Mouse (Mus musculus): Measurements from ENCODE around the gene Tnfsf13b. TPM values are rescaled to one million over a fixed set of nuclear protein-coding genes. Genes with fewer than 3 reads are reported as not detected.

Tnfsf13b gene
- polyA plus RNA-seq, 1 experiment from 2014 or later, result 0.36 TPM

- Histone ChIP-seq H3K4me1 (replicated peaks) (peaks cover 16% of the 10 kb centered on the region), H3K27me3 (0 out of 2 replicates have a peak, but pooled peaks cover 8% of the 10 kb centered on the region), H3K9me3 (no peaks in the 10 kb centered on the region), H3K36me3 (no peaks in the 10 kb centered on the region), H3K4me3 (no peak overlapping the region), H3K4me2 (no peak overlapping the region), H3K9ac (no peak overlapping the region), H3K27ac (peak overlapping the region; percentile 52; the same call in 1 of the 2 replicates)
- peak; percentile 71; the same call in 1 of the 2 replicates for ATAC-seq (ENCODE audit: low FRiP score)
- 26% methylated on average over 3 of the region's 3 CpGs for WGBS
Measured at GRCm38 (mm10) chr8:10053571-10053990, 47.3 kb downstream of the Tnfsf13b start.

DNA sequence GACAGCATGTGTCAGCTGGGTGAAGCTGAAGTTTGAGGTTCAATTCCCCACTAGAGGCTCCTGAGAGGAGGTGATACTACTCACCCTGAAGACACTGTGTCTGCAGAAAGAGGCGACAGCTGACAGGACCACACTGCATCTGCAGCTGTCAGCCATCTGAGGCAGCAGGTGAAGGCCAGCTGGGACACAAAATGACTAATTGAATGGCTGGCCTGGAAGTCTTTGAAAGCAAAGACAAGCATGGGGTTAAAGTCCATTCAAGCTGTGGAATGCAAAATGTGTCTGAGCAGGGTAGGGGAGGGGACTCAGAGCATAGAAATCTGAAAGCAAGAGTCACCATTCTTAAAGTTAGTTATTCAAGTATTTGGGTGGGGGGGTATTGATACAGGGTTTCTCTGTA is 54.7 kb downstream of the Tnfsf13b start:
- H3K4me2 ChIP-seq, result no peak overlapping the region
- no peak for ATAC-seq (ENCODE audit: low FRiP score)
- H3K27ac ChIP-seq, result no peak overlapping the region
- H3K27me3 ChIP-seq, result 0 out of 2 replicates have a peak, but pooled peaks cover 4% of the 10 kb centered on the region
- WGBS, result 10% methylated on average over 1 of the region's 1 CpGs
- H3K9ac ChIP-seq, result no peak overlapping the region
- H3K36me3 ChIP-seq, result no peaks in the 10 kb centered on the region
- H3K4me1 ChIP-seq (replicated peaks), result peaks cover 6% of the 10 kb centered on the region; the same call in 1 of the 2 replicates
- no peak overlapping the region for H3K4me3 ChIP-seq
- no peaks in the 10 kb centered on the region for H3K9me3 ChIP-seq

GRCm38 (mm10) chr8:10066906-10067305 is 60.6 kb downstream of the Tnfsf13b start:
- Histone ChIP-seq H3K4me3 (no peak overlapping the region), H3K9me3 (no peaks in the 10 kb centered on the region), H3K4me1 (replicated peaks) (peaks cover 6% of the 10 kb centered on the region; the same call in 1 of the 2 replicates), H3K27me3 (no peaks in the 10 kb centered on the region), H3K4me2 (no peak overlapping the region), H3K9ac (no peak overlapping the region), H3K27ac (no peak overlapping the region), H3K36me3 (no peaks in the 10 kb centered on the region)
- 80% methylated on average over 11 of the region's 11 CpGs for WGBS
- ATAC-seq (ENCODE audit: low FRiP score), result no peak

DNA sequence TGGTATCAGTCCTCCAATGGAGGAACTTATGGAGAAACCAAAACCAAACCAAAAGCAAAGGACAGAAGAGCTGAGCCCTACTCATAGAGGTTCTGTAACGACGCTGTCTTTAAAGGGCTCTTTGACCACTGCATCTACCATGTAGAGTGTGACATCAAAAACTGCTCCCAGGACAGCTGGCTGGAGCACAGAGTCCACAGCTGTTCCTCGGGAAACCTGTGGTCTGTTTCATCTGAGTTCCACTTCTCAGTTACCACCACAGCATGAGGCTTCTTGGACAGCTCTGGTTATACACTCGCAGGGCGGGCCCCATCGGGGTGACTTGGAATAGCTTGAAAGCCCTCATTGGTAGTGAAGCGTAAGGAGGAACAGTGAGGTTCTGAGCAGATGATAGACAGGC is 61.5 kb downstream of the Tnfsf13b start:
- no peak overlapping the region for H3K4me2 ChIP-seq
- 88% methylated on average over 7 of the region's 7 CpGs for WGBS
- ATAC-seq (ENCODE audit: low FRiP score), result no peak

GRCm38 (mm10) chr8:10072347-10072746 is 66.1 kb downstream of the Tnfsf13b start:
- Histone ChIP-seq H3K4me1 (replicated peaks) (no peaks in the 10 kb centered on the region), H3K27me3 (no peaks in the 10 kb centered on the region), H3K27ac (no peak overlapping the region), H3K9me3 (no peaks in the 10 kb centered on the region), H3K36me3 (no peaks in the 10 kb centered on the region), H3K9ac (no peak overlapping the region), H3K4me3 (no peak overlapping the region), H3K4me2 (no peak overlapping the region)
- 91% methylated on average over 2 of the region's 2 CpGs for WGBS
- ATAC-seq (ENCODE audit: low FRiP score), result no peak

More for the DNA sequence above, 61.5 kb downstream of the Tnfsf13b start:
- no peaks in the 10 kb centered on the region for H3K36me3 ChIP-seq
- H3K4me3 ChIP-seq, result no peak overlapping the region
- no peak overlapping the region for H3K27ac ChIP-seq
- H3K27me3 ChIP-seq, result no peaks in the 10 kb centered on the region
- no peak overlapping the region for H3K9ac ChIP-seq
- peaks cover 4% of the 10 kb centered on the region; the same call in 1 of the 2 replicates for H3K4me1 ChIP-seq (replicated peaks)
- no peaks in the 10 kb centered on the region for H3K9me3 ChIP-seq

Other genes with a start within 250 kb of the Tnfsf13b start
- 26.4 and 26.6 TPM in 2 replicates for gene Fam155a, start 235.3 kb upstream of the Tnfsf13b start, polyA plus RNA-seq (2015; fragmentation: Nextera tagmentation; extraction: Ambion mirVana)
- not detected in 2 replicates for gene Gm10217, start 142.2 kb upstream of the Tnfsf13b start, polyA plus RNA-seq (2015; fragmentation: Nextera tagmentation; extraction: Ambion mirVana)
- gene Lig4, start 28.8 kb upstream of the Tnfsf13b start, polyA plus RNA-seq (2015; fragmentation: Nextera tagmentation; extraction: Ambion mirVana), result 11.1 and 12.1 TPM in 2 replicates
- gene Abhd13, start 28.8 kb upstream of the Tnfsf13b start, polyA plus RNA-seq (2015; fragmentation: Nextera tagmentation; extraction: Ambion mirVana), result 12.8 and 14.6 TPM in 2 replicates
- 5.5 and 5.8 TPM in 2 replicates for gene Myo16, start 147.4 kb downstream of the Tnfsf13b start, polyA plus RNA-seq (2015; fragmentation: Nextera tagmentation; extraction: Ambion mirVana)